Comparison of ENCODE assay signal across 8 mouse cellular contexts in the genomic region with DNA sequence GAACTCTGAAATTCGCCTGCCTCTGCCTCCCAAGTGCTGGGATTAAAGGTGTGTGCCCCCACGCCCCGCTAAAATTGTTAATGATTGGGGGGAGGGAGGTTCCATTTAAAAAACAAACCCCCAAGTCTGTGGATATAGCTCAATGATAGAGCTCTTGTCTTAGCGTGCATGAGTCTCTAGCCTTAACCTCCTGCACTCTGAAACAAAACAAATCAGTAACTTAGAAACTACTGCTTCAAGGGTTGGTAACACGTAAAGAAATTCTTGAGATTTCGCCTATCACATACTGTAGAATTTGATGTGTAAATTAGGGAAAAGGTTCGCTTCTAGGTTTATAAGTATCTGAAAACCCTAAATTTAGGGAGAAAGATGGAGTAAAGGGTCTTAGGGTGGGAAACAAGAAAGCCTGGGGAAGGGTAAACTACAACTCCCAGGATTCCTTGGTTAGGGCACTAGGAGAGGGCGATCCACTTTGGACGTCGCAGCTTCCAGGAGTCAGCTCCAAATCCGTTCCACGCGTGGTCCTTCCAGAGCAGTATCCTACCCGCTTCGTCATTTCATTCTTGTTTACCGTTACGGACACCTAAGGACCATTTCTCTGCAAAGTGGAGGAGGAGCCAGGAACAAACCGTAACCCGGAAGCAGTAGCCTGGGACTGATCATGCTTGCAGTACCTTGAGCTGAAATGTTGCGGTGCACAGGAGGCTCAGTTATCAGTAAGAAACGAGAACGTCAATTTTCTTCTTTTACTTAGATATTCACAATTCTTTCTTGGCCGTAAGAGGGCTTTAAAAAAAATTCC. TPM values are rescaled to one million over a fixed set of nuclear protein-coding genes. Genes with fewer than 3 reads are reported as not detected.
DNase-seq lines count a peak whose midpoint lies in the region; ATAC-seq and TF ChIP-seq lines count a peak whose summit lies in the region.

A gene (plus strand): TSS at position 452 of the 802 bp plus-strand sequence.

- peak; percentile 78 for DNase-seq in CH12.LX (ENCODE audit: extremely low read depth)
- peak; percentile 43 for DNase-seq in c-Kit-positive CD71-negative TER-119-negative erythroid progenitor cells, embryonic 14.5 days (ENCODE audit: low read depth)
- peak; percentile 47 to 67 for DNase-seq in heart, postnatal 14 days
- DNase-seq in large intestine, adult 2 months (ENCODE audit: low read depth, low spot score) = peak; percentile 47
- DNase-seq in stomach, postnatal 0 days (ENCODE audit: low spot score) = peak; percentile 70

- no peak for TF ChIP-seq EP300 in CH12.LX (IDR thresholded peaks at IDR 0.05; ENCODE audit: low read length)
- no peak for TF ChIP-seq EP300 in stomach, postnatal 0 days (optimal IDR thresholded peaks at IDR 0.05)

- peaks cover 2% of the 10 kb centered on the region for H3K9me3 ChIP-seq in CH12.LX (replicated peaks; ENCODE audit: low read length)
- no peaks in the 10 kb centered on the region for H3K9me3 ChIP-seq in forebrain, embryonic 12.5 days
- no peaks in the 10 kb centered on the region for H3K9me3 ChIP-seq in liver, embryonic 16.5 days (replicated peaks; ENCODE audit: control insufficient read depth, low read length)
- no peaks in the 10 kb centered on the region for H3K9me3 ChIP-seq in neural tube, embryonic 12.5 days
- no peaks in the 10 kb centered on the region for H3K9me3 ChIP-seq in stomach, postnatal 0 days (ENCODE audit: control insufficient read depth, low read length)

- H3K36me3 ChIP-seq in CH12.LX (replicated peaks in 1 of 2; ENCODE audit: control insufficient read depth in 1 of 2, insufficient read depth in 1 of 2, low read length in 1 of 2) = peaks cover 0 to 26% of the 10 kb centered on the region in 2 experiments
- 0 out of 2 replicates have a peak, but pooled peaks cover 6% of the 10 kb centered on the region for H3K36me3 ChIP-seq in forebrain, embryonic 12.5 days (replicated peaks)
- H3K36me3 ChIP-seq in liver, embryonic 16.5 days (ENCODE audit: control insufficient read depth, insufficient read depth) = no peaks in the 10 kb centered on the region
- H3K36me3 ChIP-seq in neural tube, embryonic 12.5 days = peaks cover 12% of the 10 kb centered on the region
- no peaks in the 10 kb centered on the region for H3K36me3 ChIP-seq in stomach, postnatal 0 days (ENCODE audit: control insufficient read depth, insufficient read depth, low read length)

- ATAC-seq in forebrain, embryonic 12.5 days (ENCODE audit: low FRiP score) = peak; percentile 90
- ATAC-seq in liver, embryonic 16.5 days (ENCODE audit: low read depth) = peak; percentile 88
- peak; percentile 94 for ATAC-seq in neural tube, embryonic 12.5 days (ENCODE audit: low FRiP score, low read depth)
- peak; percentile 89 for ATAC-seq in stomach, postnatal 0 days (ENCODE audit: low FRiP score, low TSS enrichment)

- peak; percentile 72 for TF ChIP-seq POLR2A in CH12.LX (IDR thresholded peaks at IDR 0.05; ENCODE audit: low read depth, low read length)

- H3K79me2 ChIP-seq in CH12.LX (replicated peaks; ENCODE audit: control insufficient read depth, extremely low read depth, insufficient read depth, poor library complexity, severe bottlenecking) = no peaks in the 10 kb centered on the region

- H3K27me3 ChIP-seq in CH12.LX (replicated peaks) = no peaks in the 10 kb centered on the region
- H3K27me3 ChIP-seq in forebrain, embryonic 12.5 days = no peaks in the 10 kb centered on the region
- no peaks in the 10 kb centered on the region for H3K27me3 ChIP-seq in liver, embryonic 16.5 days (ENCODE audit: control insufficient read depth, insufficient read depth, low read depth, low read length)
- no peaks in the 10 kb centered on the region for H3K27me3 ChIP-seq in neural tube, embryonic 12.5 days (replicated peaks)
- H3K27me3 ChIP-seq in stomach, postnatal 0 days (ENCODE audit: control insufficient read depth, insufficient read depth, low read length) = no peaks in the 10 kb centered on the region

- TF ChIP-seq CTCF in CH12.LX (conservative IDR thresholded peaks at IDR 0.05 in 1 of 2, IDR thresholded peaks at IDR 0.05 in 1 of 2; ENCODE audit: low read depth in 2 of 2, low read length in 2 of 2) = no peak
- no peak; the same call in 1 of the 2 replicates for TF ChIP-seq CTCF in stomach, postnatal 0 days (IDR thresholded peaks at IDR 0.05; ENCODE audit: low read depth)

- dilution Hi-C loops in CH12.LX (cut with MboI; ENCODE audit: extremely low pct_ligation_motif_present, extremely low pct_unique_long_range_greater_than_20kb, low sequenced_read_pairs) = no loop called here

- H3K4me2 ChIP-seq in CH12.LX (ENCODE audit: insufficient read depth, low read depth, poor library complexity, severe bottlenecking) = peak within 1 kb of the TSS; percentile 65; the same call in 1 of the 2 replicates
- H3K4me2 ChIP-seq in forebrain, embryonic 12.5 days = peak within 1 kb of the TSS; percentile 55
- H3K4me2 ChIP-seq in liver, embryonic 16.5 days (ENCODE audit: low read depth, low read length) = peak within 1 kb of the TSS; percentile 79
- H3K4me2 ChIP-seq in neural tube, embryonic 12.5 days (replicated peaks) = peak within 1 kb of the TSS; percentile 58
- peak within 1 kb of the TSS; percentile 59 for H3K4me2 ChIP-seq in stomach, postnatal 0 days (replicated peaks; ENCODE audit: low read depth)

- H3K4me3 ChIP-seq in CH12.LX (replicated peaks in 1 of 3; ENCODE audit: low read depth in 2 of 3, low read length in 2 of 3, poor library complexity in 1 of 3) = peak within 1 kb of the TSS; percentile 56 to 59 (median 58)
- H3K4me3 ChIP-seq in forebrain, embryonic 12.5 days (replicated peaks) = peak within 1 kb of the TSS; percentile 56
- peak within 1 kb of the TSS; percentile 74 for H3K4me3 ChIP-seq in liver, embryonic 16.5 days (ENCODE audit: low read depth, low read length)
- H3K4me3 ChIP-seq in neural tube, embryonic 12.5 days = peak within 1 kb of the TSS; percentile 60
- H3K4me3 ChIP-seq in stomach, postnatal 0 days (ENCODE audit: low read depth, low read length) = peak within 1 kb of the TSS; percentile 62

- intact Hi-C loops in heart, postnatal 14 days (cut with DNase I) = loop anchor here (10.0 kb wide), 2 partner anchors 167 to 267 kb away; a partner anchor contains a TSS

- H3K4me1 ChIP-seq in CH12.LX (ENCODE audit: control insufficient read depth in 1 of 2, insufficient read depth in 2 of 2) = peaks cover 4 to 23% of the 10 kb centered on the region in 2 experiments; a peak in 3 of 4 replicates
- H3K4me1 ChIP-seq in forebrain, embryonic 12.5 days = 0 out of 2 replicates have a peak, but pooled peaks cover 6% of the 10 kb centered on the region
- H3K4me1 ChIP-seq in liver, embryonic 16.5 days (ENCODE audit: control insufficient read depth, low read depth, low read length) = peaks cover 6% of the 10 kb centered on the region
- peaks cover 3% of the 10 kb centered on the region; the same call in 1 of the 2 replicates for H3K4me1 ChIP-seq in neural tube, embryonic 12.5 days
- H3K4me1 ChIP-seq in stomach, postnatal 0 days (replicated peaks; ENCODE audit: control insufficient read depth, insufficient read depth) = no peaks in the 10 kb centered on the region

- peak within 1 kb of the TSS; percentile 32 for H3K9ac ChIP-seq in CH12.LX (ENCODE audit: insufficient read depth, low read depth)
- peak within 1 kb of the TSS; percentile 52 for H3K9ac ChIP-seq in forebrain, embryonic 12.5 days
- peak within 1 kb of the TSS; percentile 77 for H3K9ac ChIP-seq in liver, embryonic 16.5 days (ENCODE audit: low read depth, low read length)
- peak within 1 kb of the TSS; percentile 49 for H3K9ac ChIP-seq in neural tube, embryonic 12.5 days
- peak within 1 kb of the TSS; percentile 64 for H3K9ac ChIP-seq in stomach, postnatal 0 days (ENCODE audit: low read length)

- H3K27ac ChIP-seq in CH12.LX (ENCODE audit: insufficient read depth, low read depth) = 0 out of 2 replicates have a peak within 1 kb of the TSS, but pooled peaks have one; percentile 9
- H3K27ac ChIP-seq in forebrain, embryonic 12.5 days = peak within 1 kb of the TSS; percentile 82
- H3K27ac ChIP-seq in liver, embryonic 16.5 days (ENCODE audit: low read length) = peak within 1 kb of the TSS; percentile 90
- peak within 1 kb of the TSS; percentile 69; the same call in 1 of the 2 replicates for H3K27ac ChIP-seq in neural tube, embryonic 12.5 days
- peak within 1 kb of the TSS; percentile 79 for H3K27ac ChIP-seq in stomach, postnatal 0 days (replicated peaks)

- in situ Hi-C loops in CH12.LX (cut with MboI; ENCODE audit: low pct_ligation_motif_present, low pct_unique_long_range_greater_than_20kb, low sequenced_read_pairs) = loop anchor here (5.0 kb wide), 1 partner anchor 60 kb away; no protein-coding TSS in a partner anchor

- TF ChIP-seq RAD21 in CH12.LX (IDR thresholded peaks at IDR 0.05; ENCODE audit: low read depth, low read length) = no peak

- 21% methylated on average over 23 of the region's 23 CpGs for WGBS in forebrain, embryonic 12.5 days
- WGBS in large intestine, adult 2 months = 18% methylated on average over 23 of the region's 23 CpGs
- WGBS in liver, embryonic 16.5 days (ENCODE audit: insufficient replicate concordance) = 18% methylated on average over 23 of the region's 23 CpGs
- WGBS in neural tube, embryonic 12.5 days = 20% methylated on average over 23 of the region's 23 CpGs
- 18% methylated on average over 23 of the region's 23 CpGs for WGBS in stomach, postnatal 0 days

TF ChIP-seq in CH12.LX, 34 proteins besides CTCF, POLR2A, EP300 and RAD21 (continues in another document):
- TF ChIP-seq E2F4 (IDR thresholded peaks at IDR 0.05; ENCODE audit: insufficient replicate concordance, low read depth, low read length) (no peak), CHD1 (IDR thresholded peaks at IDR 0.05; ENCODE audit: low read depth, low read length) (no peak), KAT2A (IDR thresholded peaks at IDR 0.05; ENCODE audit: insufficient replicate concordance, low read length) (peak; percentile 62; the same call in 1 of the 2 replicates), RCOR1 (conservative IDR thresholded peaks at IDR 0.05; ENCODE audit: low read depth, low read length) (no peak), USF1 (IDR thresholded peaks at IDR 0.05; ENCODE audit: low read depth, low read length) (no peak), ZMIZ1 (IDR thresholded peaks at IDR 0.05; ENCODE audit: low read depth, low read length) (0 out of 2 replicates have a peak, but pooled peaks have one; percentile 42), MXI1 (IDR thresholded peaks at IDR 0.05; ENCODE audit: low read depth, low read length) (peak; percentile 80; the same call in 1 of the 2 replicates), JUN (IDR thresholded peaks at IDR 0.05; ENCODE audit: insufficient read depth, low read depth, low read length) (no peak)

RNA-seq across cellular contexts. Expression of the gene that starts here (rescaled TPM):
- total RNA-seq in CH12.LX (2012; rRNA removed) = 8.2 and 8.9 TPM in 2 replicates
- total RNA-seq in CH12.LX (2014; rRNA removed) = 21.1 and 23.1 TPM in 2 replicates
- 12.4 and 15.8 TPM in 2 replicates for polyA plus RNA-seq in CH12.LX (2012; ENCODE audit: insufficient read length, low read depth)
- polyA plus RNA-seq in forebrain, embryonic 12.5 days (2016; fragmentation: Nextera tagmentation; extraction: Ambion mirVana) = 8.5 and 11.1 TPM in 2 replicates
- 1 to 10 TPM; 5.3 to 5.5 TPM for total RNA-seq in heart, postnatal 14 days (2021)
- polyA plus RNA-seq in large intestine, adult 2 months (2012; rRNA removed) = 1.6 and 1.7 TPM in 2 replicates
- 3.5 and 4.3 TPM in 2 replicates for polyA plus RNA-seq in liver, embryonic 16.5 days (2015; fragmentation: Nextera tagmentation; extraction: Ambion mirVana)
- polyA plus RNA-seq in neural tube, embryonic 12.5 days (2016; fragmentation: Nextera tagmentation; extraction: Ambion mirVana) = 9.5 and 12.0 TPM in 2 replicates
- 6.8 and 7.7 TPM in 2 replicates for polyA plus RNA-seq in stomach, postnatal 0 days (2015; fragmentation: Nextera tagmentation; extraction: Ambion mirVana)

Comparison
In these comparisons a context has a peak if more than half of its experiments do, and no peak if none do; other contexts are left out.
1. Peak in every context shown above with its lines: DNase-seq, ATAC-seq, H3K4me3 ChIP-seq and H3K27ac ChIP-seq.
2. H3K27ac ChIP-seq: peak in every context shown above with its lines; median percentile 90 in liver, embryonic 16.5 days; 82 in forebrain, embryonic 12.5 days; 79 in stomach, postnatal 0 days; 69 in neural tube, embryonic 12.5 days; 9 in CH12.LX.